Comparison of ENCODE assay signal across 22 mouse cellular contexts in the genomic region with DNA sequence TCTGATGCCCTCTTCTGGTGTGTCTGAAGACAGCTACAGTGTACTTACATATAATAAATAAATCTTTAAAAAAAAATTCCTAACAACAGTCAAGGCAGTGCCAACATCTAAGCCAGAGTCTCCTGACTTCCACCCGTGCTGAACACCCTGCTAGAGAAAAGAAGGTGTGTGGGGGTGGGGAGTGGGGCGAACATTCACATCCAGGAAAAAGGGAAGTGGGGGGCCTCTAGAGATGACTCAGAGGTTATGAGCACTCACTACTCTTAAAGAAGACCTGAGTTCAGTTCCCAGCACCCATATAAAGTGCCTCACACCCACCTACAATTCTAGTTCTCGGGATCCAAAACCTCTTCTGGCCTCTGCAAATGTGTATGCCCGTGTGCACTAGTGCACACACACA. TPM values are rescaled to one million over a fixed set of nuclear protein-coding genes. Genes with fewer than 3 reads are reported as not detected.
"Had no signal": no experiment of that assay in that cellular context is flagged by ENCODE, and none has a peak within 500 bp of the region (broad histone marks: within the 10 kb centered on the region; RNA-seq: fewer than 3 reads in every experiment).

No protein-coding gene starts in this region.

- H3K4me3 ChIP-seq: kidney, embryonic 15.5 days; limb, embryonic 12.5 days; limb, embryonic 15.5 days; stomach, embryonic 15.5 days had no signal

- H3K27ac ChIP-seq: kidney, embryonic 15.5 days; limb, embryonic 12.5 days; limb, embryonic 15.5 days; liver, embryonic 14.5 days; stomach, embryonic 15.5 days had no signal

- H3K36me3 ChIP-seq: kidney, embryonic 15.5 days; limb, embryonic 12.5 days; limb, embryonic 15.5 days; stomach, embryonic 15.5 days had no signal

- DNase-seq: kidney, adult 8-10 months; kidney, postnatal 10 days; kidney, postnatal 36 days; left cerebral cortex, postnatal 4 days; lung, adult 18-20 months; lung, postnatal 14 days; lung, postnatal 4 days; midbrain, embryonic 14.5 days; right cerebral cortex, adult 18-20 months; right cerebral cortex, postnatal 14 days; right cerebral cortex, postnatal 4 days; thymus, postnatal 25 days had no signal

- H3K27me3 ChIP-seq: kidney, embryonic 15.5 days; limb, embryonic 12.5 days; limb, embryonic 15.5 days; stomach, embryonic 15.5 days had no signal

- H3K4me1 ChIP-seq: limb, embryonic 15.5 days; stomach, embryonic 15.5 days had no signal

RNA-seq across cellular contexts. Expression of gene Gm12216, which starts 33.6 kb away (rescaled TPM):
- total RNA-seq: midbrain, postnatal 0 days had no signal
- polyA plus RNA-seq: neural tube, embryonic 11.5 days had no signal

RNA-seq across cellular contexts. Expression of gene Gm17334, which starts 52.4 kb away (rescaled TPM):
- total RNA-seq: left cerebral cortex, postnatal 4 days; midbrain, postnatal 0 days had no signal
- polyA plus RNA-seq: liver, embryonic 11.5 days; liver, embryonic 14.5 days; midbrain, embryonic 11.5 days; midbrain, postnatal 0 days; neural tube, embryonic 11.5 days; neural tube, embryonic 14.5 days had no signal
